Mouse (Mus musculus): ENCODE measurements around the gene Men1. TPM values are rescaled to one million over a fixed set of nuclear protein-coding genes. Genes with fewer than 3 reads are reported as not detected.
A peak's percentile ranks its signal among the peaks of the same experiment; 100 is the strongest.

Gene Men1
- total and polyA plus RNA-seq, 3 experiments, result 13.9 to 19.4 (median 14.0) TPM

DNA sequence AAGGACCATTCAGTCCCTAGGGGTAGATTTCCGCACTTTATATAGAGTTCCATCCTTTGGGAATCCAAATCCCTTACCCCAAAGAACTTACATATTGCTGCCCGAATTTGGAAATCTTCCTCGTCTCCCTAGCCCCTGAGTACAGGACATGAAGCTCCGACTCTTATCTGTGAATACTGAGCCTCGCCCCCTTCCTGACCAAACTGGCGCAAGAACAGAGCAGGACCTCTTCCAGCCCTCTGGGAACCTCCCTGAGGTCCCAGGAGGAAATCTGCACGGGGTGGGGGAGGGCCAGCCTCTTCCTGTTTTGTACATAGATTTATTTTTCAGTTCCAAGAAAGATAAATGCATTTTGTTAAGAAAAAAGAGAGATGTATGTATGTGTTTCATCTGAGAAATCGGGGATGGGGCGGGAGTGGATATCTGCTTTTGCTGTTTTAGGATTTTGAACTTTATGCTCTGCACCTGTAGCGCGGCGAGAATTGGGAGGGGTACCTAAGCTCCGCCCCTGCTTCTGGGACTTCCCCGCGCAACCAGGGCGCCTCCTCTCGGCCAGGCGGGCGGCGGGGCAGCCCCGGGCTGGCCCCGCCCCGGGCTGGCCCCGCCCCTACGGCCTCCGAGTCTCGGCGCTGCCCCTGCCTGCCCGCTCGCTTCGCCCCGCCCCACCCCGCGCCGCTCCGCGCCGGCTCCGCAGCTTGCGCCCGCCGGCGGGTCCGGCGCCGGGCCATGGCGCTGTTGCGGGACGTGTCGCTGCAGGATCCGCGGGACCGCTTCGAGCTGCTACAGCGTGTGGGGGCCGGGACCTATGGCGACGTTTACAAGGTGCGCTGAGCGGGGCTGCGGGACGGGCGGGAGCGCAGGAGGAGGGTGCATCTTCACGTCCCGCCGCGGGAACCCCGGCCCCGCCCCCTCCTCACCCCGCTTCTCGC lies 6.0 kb downstream of the Men1 start, which contains the start of gene Map4k2:
Map4k2 (plus strand) TSS at position 612 of the 929 bp plus-strand sequence.
- no peaks in the 10 kb centered on the region for H3K27me3 ChIP-seq (ENCODE audit: control insufficient read depth, insufficient read depth, low read length)
- peak within 1 kb of the TSS; percentile 73 for H3K9ac ChIP-seq (ENCODE audit: low read depth, low read length)
- intact Hi-C loops (cut with DNase I), result no loop called here
- peak within 1 kb of the TSS; percentile 90 for H3K4me3 ChIP-seq
- no peaks in the 10 kb centered on the region for H3K79me2 ChIP-seq (replicated peaks; ENCODE audit: control insufficient read depth, insufficient read depth, low read length)
- no peaks in the 10 kb centered on the region for H3K36me3 ChIP-seq (ENCODE audit: control insufficient read depth, insufficient read depth, low read length)
- TF ChIP-seq CTCF (IDR thresholded peaks at IDR 0.05) (peak; percentile 43), EP300 (IDR thresholded peaks at IDR 0.05; ENCODE audit: insufficient read depth, low read depth, low read length) (peak; percentile 78), POLR2A (IDR thresholded peaks at IDR 0.05; ENCODE audit: insufficient read depth, low read depth, low read length) (peak; percentile 69)
- H3K27ac ChIP-seq, result peak within 1 kb of the TSS; percentile 97
- WGBS, result 3% methylated on average over 70 of the region's 72 CpGs
- peaks cover 8% of the 10 kb centered on the region for H3K4me1 ChIP-seq (ENCODE audit: control insufficient read depth, insufficient read depth, low read length)
- DNase-seq, result peak; percentile 92 to 93

DNA sequence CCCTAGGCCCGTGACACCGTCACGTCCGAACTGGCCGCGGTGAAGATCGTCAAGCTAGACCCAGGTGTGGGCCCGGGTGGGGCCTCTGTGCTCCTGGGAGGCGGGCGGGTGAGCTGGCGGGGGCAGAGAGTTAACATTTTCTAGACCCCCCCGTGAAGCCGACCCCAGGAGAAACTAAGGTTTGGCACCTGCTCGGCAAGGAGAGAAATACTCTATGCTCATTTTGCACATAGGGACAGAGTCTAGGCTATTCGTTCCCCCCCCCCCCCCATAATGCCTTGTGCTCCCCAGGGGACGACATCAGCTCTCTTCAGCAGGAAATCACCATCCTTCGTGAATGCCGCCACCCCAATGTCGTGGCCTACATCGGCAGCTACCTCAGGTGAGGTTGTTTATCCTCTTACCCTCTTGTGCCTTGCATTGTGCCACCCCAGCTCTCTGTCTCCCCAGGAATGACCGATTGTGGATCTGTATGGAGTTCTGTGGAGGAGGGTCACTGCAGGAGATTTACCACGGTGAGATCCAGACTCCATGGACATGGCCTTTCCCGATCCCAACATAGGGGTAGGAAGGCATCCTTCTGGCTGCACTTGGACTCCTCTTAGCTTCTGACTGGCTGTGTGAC lies 6.8 kb downstream of the Men1 start:
- no peaks in the 10 kb centered on the region for H3K27me3 ChIP-seq (ENCODE audit: control insufficient read depth, insufficient read depth, low read length)
- peaks cover 13% of the 10 kb centered on the region for H3K4me1 ChIP-seq (ENCODE audit: control insufficient read depth, insufficient read depth, low read length)
- peak in 1 of 2 experiments; percentile 43 for DNase-seq
- no peak for TF ChIP-seq EP300 (IDR thresholded peaks at IDR 0.05; ENCODE audit: insufficient read depth, low read depth, low read length)
- no peak for TF ChIP-seq POLR2A (IDR thresholded peaks at IDR 0.05; ENCODE audit: insufficient read depth, low read depth, low read length)
- no peak for TF ChIP-seq CTCF (IDR thresholded peaks at IDR 0.05)
- peak overlapping the region; percentile 73 for H3K9ac ChIP-seq (ENCODE audit: low read depth, low read length)
- no peaks in the 10 kb centered on the region for H3K79me2 ChIP-seq (replicated peaks; ENCODE audit: control insufficient read depth, insufficient read depth, low read length)
- peak overlapping the region; percentile 90 for H3K4me3 ChIP-seq
- no peaks in the 10 kb centered on the region for H3K36me3 ChIP-seq (ENCODE audit: control insufficient read depth, insufficient read depth, low read length)
- intact Hi-C loops (cut with DNase I), result loop anchor here (2.0 kb wide), 1 partner anchor 57 kb away; the partner anchor contains the start of gene Rasgrp2
- peak overlapping the region; percentile 92 for H3K27ac ChIP-seq
- 10% methylated on average over 20 of the region's 23 CpGs for WGBS

DNA sequence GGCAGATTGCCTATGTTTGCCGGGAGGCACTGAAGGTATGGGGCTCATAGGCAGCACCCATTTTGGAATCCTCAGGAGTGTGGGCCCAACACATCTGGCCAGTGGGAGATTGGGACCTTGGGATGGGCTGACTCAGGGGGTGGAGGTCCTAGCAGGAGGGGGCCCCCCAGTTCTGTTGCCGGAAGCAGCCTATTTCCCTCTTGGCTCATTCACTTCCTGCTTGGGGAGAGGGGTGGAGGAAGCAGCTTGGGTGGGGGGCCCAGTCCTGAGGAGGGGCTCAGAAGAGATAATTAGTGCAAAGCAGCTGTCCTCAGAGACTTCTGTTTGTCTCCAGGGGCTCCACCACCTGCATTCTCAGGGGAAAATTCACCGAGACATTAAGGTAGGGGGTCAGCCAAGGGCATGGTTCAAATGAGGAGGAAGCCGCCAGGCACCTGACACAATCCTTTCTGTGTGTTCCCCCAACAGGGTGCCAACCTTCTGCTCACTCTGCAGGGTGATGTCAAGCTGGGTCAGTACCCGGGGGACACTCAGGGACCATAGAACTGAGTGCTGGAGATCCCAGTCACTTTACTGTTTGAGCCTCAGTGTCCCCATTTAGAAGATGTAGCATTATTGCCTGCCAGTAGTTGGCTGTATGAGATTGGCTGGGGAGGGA lies 7.6 kb downstream of the Men1 start:
- Histone ChIP-seq H3K4me3 (peak overlapping the region; percentile 90), H3K9ac (ENCODE audit: low read depth, low read length) (no peak overlapping the region; the same call in 1 of the 2 replicates), H3K79me2 (replicated peaks; ENCODE audit: control insufficient read depth, insufficient read depth, low read length) (no peaks in the 10 kb centered on the region), H3K27ac (peak overlapping the region; percentile 92), H3K36me3 (ENCODE audit: control insufficient read depth, insufficient read depth, low read length) (no peaks in the 10 kb centered on the region), H3K27me3 (ENCODE audit: control insufficient read depth, insufficient read depth, low read length) (no peaks in the 10 kb centered on the region), H3K4me1 (ENCODE audit: control insufficient read depth, insufficient read depth, low read length) (peaks cover 13% of the 10 kb centered on the region)
- peak; percentile 45 to 51 for DNase-seq
- WGBS, result 47% methylated on average over 5 of the region's 5 CpGs
- intact Hi-C loops (cut with DNase I), result loop anchor here (2.0 kb wide), 1 partner anchor 56 kb away; the partner anchor contains the start of gene Rasgrp2
- TF ChIP-seq CTCF (IDR thresholded peaks at IDR 0.05) (no peak), POLR2A (IDR thresholded peaks at IDR 0.05; ENCODE audit: insufficient read depth, low read depth, low read length) (no peak), EP300 (IDR thresholded peaks at IDR 0.05; ENCODE audit: insufficient read depth, low read depth, low read length) (no peak)

DNA sequence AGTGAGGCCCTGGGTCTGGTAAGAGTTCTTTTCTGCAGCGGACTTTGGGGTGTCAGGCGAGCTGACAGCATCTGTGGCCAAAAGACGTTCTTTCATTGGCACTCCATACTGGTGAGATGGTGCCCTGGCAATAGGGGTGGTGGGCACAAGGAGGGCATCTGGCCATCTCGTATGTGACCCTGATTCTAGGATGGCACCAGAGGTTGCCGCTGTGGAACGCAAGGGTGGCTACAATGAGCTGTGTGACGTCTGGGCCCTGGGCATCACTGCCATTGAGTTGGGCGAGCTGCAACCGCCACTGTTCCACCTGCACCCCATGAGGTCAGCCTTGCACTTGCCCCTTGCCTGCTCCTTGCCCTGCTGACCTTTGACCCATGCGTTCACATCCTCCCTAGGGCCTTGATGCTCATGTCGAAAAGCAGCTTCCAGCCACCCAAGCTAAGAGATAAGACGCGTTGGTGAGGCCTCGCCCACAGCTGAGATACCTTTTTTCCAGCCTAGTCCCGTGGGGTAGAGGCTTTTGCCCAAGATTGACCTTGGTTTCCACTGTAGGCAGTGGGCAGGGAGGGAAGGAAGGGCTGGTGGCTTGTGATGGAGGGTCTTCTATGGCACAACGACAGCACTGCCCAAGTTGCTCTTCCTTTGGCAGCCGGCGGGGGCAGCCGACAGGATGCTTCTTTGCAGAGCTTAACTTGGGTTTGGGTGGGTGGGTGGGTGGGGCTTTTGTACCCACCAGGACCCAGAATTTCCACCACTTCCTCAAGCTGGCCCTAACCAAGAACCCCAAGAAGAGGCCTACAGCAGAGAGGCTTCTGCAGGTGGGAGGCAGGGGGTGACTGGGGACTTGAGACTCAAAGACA lies 8.5 kb downstream of the Men1 start:
- Histone ChIP-seq H3K4me1 (ENCODE audit: control insufficient read depth, insufficient read depth, low read length) (peaks cover 13% of the 10 kb centered on the region), H3K79me2 (replicated peaks; ENCODE audit: control insufficient read depth, insufficient read depth, low read length) (no peaks in the 10 kb centered on the region), H3K36me3 (ENCODE audit: control insufficient read depth, insufficient read depth, low read length) (no peaks in the 10 kb centered on the region), H3K27ac (no peak overlapping the region; the same call in 1 of the 2 replicates), H3K4me3 (peak overlapping the region; percentile 13), H3K9ac (ENCODE audit: low read depth, low read length) (no peak overlapping the region; the same call in 1 of the 2 replicates), H3K27me3 (ENCODE audit: control insufficient read depth, insufficient read depth, low read length) (no peaks in the 10 kb centered on the region)
- 71% methylated on average over 19 of the region's 19 CpGs for WGBS
- no peak for DNase-seq
- intact Hi-C loops (cut with DNase I), result loop anchor here (2.0 kb wide), 1 partner anchor 56 kb away; the partner anchor contains the start of gene Rasgrp2
- no peak for TF ChIP-seq EP300 (IDR thresholded peaks at IDR 0.05; ENCODE audit: insufficient read depth, low read depth, low read length)
- peak; percentile 21 for TF ChIP-seq CTCF (IDR thresholded peaks at IDR 0.05)
- TF ChIP-seq POLR2A (IDR thresholded peaks at IDR 0.05; ENCODE audit: insufficient read depth, low read depth, low read length), result no peak

DNA sequence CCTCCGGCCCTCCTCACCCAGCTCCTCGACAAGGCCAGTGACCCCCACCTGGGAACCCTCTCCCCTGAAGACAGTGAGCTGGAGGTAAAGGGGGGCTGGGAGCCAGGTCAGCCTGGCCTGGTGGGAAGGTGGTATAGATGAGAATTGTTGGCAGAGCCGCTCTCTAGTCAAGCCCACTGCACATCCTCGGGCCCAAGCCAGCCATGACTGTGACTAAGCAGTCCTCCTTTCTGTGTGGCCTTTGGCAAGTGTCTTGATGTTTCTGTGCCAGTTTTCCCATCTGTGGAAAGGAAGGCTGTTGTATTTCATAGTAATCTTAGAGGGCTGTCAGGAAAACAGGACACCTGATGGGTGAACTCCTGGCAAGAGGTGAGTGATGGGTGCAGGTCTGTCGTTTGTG lies 9.2 kb downstream of the Men1 start:
- no peak overlapping the region for H3K27ac ChIP-seq
- intact Hi-C loops (cut with DNase I), result loop anchor here (2.0 kb wide), 2 partner anchors 17 to 55 kb away; partner anchors contain the start of gene Rasgrp2

More for the DNA sequence above, 9.2 kb downstream of the Men1 start:
- no peaks in the 10 kb centered on the region for H3K36me3 ChIP-seq (ENCODE audit: control insufficient read depth, insufficient read depth, low read length)
- no peaks in the 10 kb centered on the region for H3K79me2 ChIP-seq (replicated peaks; ENCODE audit: control insufficient read depth, insufficient read depth, low read length)
- no peak overlapping the region for H3K4me3 ChIP-seq
- DNase-seq, result no peak
- H3K27me3 ChIP-seq (ENCODE audit: control insufficient read depth, insufficient read depth, low read length), result no peaks in the 10 kb centered on the region
- peaks cover 13% of the 10 kb centered on the region for H3K4me1 ChIP-seq (ENCODE audit: control insufficient read depth, insufficient read depth, low read length)
- 78% methylated on average over 5 of the region's 5 CpGs for WGBS
- H3K9ac ChIP-seq (ENCODE audit: low read depth, low read length), result no peak overlapping the region
- no peak for TF ChIP-seq CTCF (IDR thresholded peaks at IDR 0.05)
- no peak for TF ChIP-seq EP300 (IDR thresholded peaks at IDR 0.05; ENCODE audit: insufficient read depth, low read depth, low read length)
- no peak for TF ChIP-seq POLR2A (IDR thresholded peaks at IDR 0.05; ENCODE audit: insufficient read depth, low read depth, low read length)

Measured in heart, adult 2 months (tissue).